Mouse (Mus musculus) bone marrow macrophage, adult 2 months (primary cell): ENCODE results near the gene Ppp1cc. TPM values are rescaled to one million over a fixed set of nuclear protein-coding genes. Genes with fewer than 3 reads are reported as not detected.
A peak's percentile ranks its signal among the peaks of the same experiment; 100 is the strongest.
"Not testable (repeated sequence)": the region's sequence is repeated elsewhere in the genome, so short reads cannot be mapped to it uniquely, and the experiment has no call there.

ENCODE experiments used
- H3K27ac ChIP-seq: 2 replicates; pipeline ENCODE4 v1.5.1; 2012; ENCODE audit warnings: low read depth, low read length; ENCODE audit not compliant: insufficient read depth
- H3K4me1 ChIP-seq: 2 replicates; pipeline ENCODE4 v1.6.1; 2012; ENCODE audit warnings: low read length; ENCODE audit not compliant: control insufficient read depth, insufficient read depth
- H3K4me3 ChIP-seq: 2 replicates; pipeline ENCODE4 v1.5.1; 2012; ENCODE audit warnings: mild to moderate bottlenecking, low read length, moderate library complexity; ENCODE audit not compliant: insufficient read depth
- CTCF ChIP-seq: IDR thresholded peaks from 2 replicates; pipeline ENCODE4 v1.5.1; 2012; ENCODE audit warnings: low read depth, mild to moderate bottlenecking, low read length, moderate library complexity
- POLR2A ChIP-seq: IDR thresholded peaks from 2 replicates; pipeline ENCODE4 v1.6.1; 2012; ENCODE audit warnings: mild to moderate bottlenecking, low read depth, low read length, borderline replicate concordance
- polyA plus RNA-seq: library from polyadenylated mRNA; stranded (reverse); fragments of >200 nt; gene quantifications from 2 replicates; pipeline ENCODE4 v1.2.4, GENCODE M21; 2012; ENCODE audit not compliant: missing spikeins, insufficient read depth, insufficient read length

Gene Ppp1cc
- polyA plus RNA-seq, 1 experiment, result 308 TPM

- no peak overlapping the region; the same call in 1 of the 2 replicates for H3K4me3 ChIP-seq
- TF ChIP-seq CTCF (no peak), POLR2A (no peak)
- H3K27ac ChIP-seq, result peak overlapping the region; percentile 100
- peaks cover 43% of the 10 kb centered on the region for H3K4me1 ChIP-seq
These were observed 11.5 kb upstream of the Ppp1cc start for GRCm38 (mm10) chr5:122146609-122147008.

GRCm38 (mm10) chr5:122148107-122148506, 10.0 kb upstream of the Ppp1cc start:
- no peak for TF ChIP-seq POLR2A
- TF ChIP-seq CTCF, result no peak
- Histone ChIP-seq H3K27ac (no peak overlapping the region; the same call in 1 of the 2 replicates), H3K4me1 (peaks cover 33% of the 10 kb centered on the region), H3K4me3 (no peak overlapping the region)

DNA sequence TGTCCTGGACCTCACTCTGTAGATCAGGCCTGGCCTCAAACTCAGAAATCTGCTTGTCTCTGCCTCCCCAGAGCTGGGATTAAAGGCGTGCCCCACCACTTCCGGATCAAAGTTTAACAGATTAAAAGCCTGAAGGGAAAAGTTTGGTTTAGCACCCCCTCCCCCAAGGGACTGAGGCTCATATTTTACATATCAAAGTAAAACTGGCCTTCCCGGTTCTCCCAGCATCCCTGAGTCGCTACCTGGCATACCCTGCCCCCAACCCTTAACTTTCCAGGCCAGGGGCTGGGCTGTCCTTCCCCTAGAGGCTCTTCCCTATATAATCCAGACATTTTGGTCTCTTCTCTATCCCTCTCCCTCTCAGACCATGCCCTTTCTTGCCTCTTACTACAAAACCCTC, 8.8 kb upstream of the Ppp1cc start:
- no peak overlapping the region for H3K4me3 ChIP-seq
- no peak overlapping the region for H3K27ac ChIP-seq
- peaks cover 27% of the 10 kb centered on the region for H3K4me1 ChIP-seq
- no peak for TF ChIP-seq CTCF
- no peak for TF ChIP-seq POLR2A

GRCm38 (mm10) chr5:122152508-122152907, 5.6 kb upstream of the Ppp1cc start:
- H3K4me3 ChIP-seq, result not testable (repeated sequence)
- peaks cover 30% of the 10 kb centered on the region for H3K4me1 ChIP-seq

DNA sequence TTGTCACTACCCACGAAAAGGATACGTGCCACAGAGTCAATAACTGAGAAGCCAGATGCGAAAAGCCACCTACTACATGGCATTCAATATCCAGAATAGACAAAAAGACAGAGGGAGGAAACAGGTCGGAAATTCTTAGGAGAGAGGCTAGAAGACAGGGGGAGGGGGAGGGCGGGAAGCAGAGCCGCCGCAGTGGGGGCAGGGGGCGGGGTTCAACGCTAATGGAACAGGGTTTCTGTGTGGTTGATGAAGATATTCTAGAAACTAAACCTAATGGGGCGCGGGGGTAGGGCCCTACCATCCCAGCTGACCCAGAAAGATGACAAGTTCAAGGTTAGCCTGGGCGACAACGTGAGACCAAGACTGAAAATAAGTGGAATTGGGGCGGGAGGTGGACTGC, 4.1 kb upstream of the Ppp1cc start:
- no peak for TF ChIP-seq CTCF
- no peak for TF ChIP-seq POLR2A

More at GRCm38 (mm10) chr5:122152508-122152907, 5.6 kb upstream of the Ppp1cc start:
- H3K27ac ChIP-seq, result not testable (repeated sequence)

DNA sequence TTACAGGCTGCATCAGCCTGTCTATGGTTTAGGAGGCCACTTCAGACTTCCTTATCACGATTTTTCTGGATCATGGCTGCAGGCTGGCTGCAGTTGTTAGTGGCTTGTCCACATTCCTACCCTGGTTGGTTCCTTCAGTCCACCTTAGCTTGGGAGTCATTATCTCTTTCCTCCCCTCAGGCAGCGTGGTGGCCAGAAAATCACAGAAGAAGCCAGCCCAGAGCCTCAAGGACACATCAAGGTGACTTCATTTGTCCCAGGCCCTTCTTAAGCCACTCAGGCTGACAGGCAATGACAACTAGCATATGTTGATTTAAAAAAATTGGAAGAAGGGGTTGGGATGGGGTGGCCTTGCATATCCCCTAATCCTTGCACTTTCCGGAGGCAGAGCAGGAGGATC, 3.3 kb upstream of the Ppp1cc start:
- H3K27ac ChIP-seq, result peak overlapping the region; percentile 15; the same call in 1 of the 2 replicates
- TF ChIP-seq CTCF, result no peak
- no peak for TF ChIP-seq POLR2A
- peaks cover 19% of the 10 kb centered on the region for H3K4me1 ChIP-seq
- H3K4me3 ChIP-seq, result no peak overlapping the region

More for the DNA sequence above, 4.1 kb upstream of the Ppp1cc start:
- Histone ChIP-seq H3K4me3 (no peak overlapping the region), H3K27ac (no peak overlapping the region), H3K4me1 (peaks cover 19% of the 10 kb centered on the region)

DNA sequence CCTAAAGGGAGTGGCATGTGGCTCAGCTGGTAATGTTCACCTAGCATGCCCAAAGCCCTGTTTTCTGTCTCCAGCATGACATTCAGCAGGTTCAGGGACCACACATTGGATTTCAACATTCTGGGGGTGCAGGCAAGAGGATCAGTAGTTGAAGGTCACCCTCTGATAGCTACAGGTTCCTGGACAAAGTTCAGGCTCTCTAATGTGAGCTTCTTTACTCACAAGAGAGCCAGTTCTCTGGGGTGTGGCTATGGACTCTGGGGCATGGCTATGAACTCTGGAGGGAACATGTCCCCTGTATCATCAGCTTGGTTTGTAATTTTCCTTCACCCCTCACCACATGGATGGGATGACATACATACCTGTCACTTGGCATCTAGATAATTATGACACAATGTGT, 2.5 kb upstream of the Ppp1cc start:
- H3K4me1 ChIP-seq, result peaks cover 21% of the 10 kb centered on the region
- no peak overlapping the region for H3K27ac ChIP-seq
- TF ChIP-seq CTCF (no peak), POLR2A (no peak)
- no peak overlapping the region for H3K4me3 ChIP-seq

GRCm38 (mm10) chr5:122156486-122156885, 1.6 kb upstream of the Ppp1cc start:
- no peak overlapping the region for H3K27ac ChIP-seq
- TF ChIP-seq POLR2A (no peak), CTCF (no peak)
- H3K4me3 ChIP-seq, result no peak overlapping the region
- H3K4me1 ChIP-seq, result peaks cover 28% of the 10 kb centered on the region

GRCm38 (mm10) chr5:122158557-122159515, 758 bp downstream of the Ppp1cc start:
- Histone ChIP-seq H3K4me1 (peaks cover 50% of the 10 kb centered on the region), H3K27ac (peak overlapping the region; percentile 64), H3K4me3 (peak overlapping the region; percentile 99)
- TF ChIP-seq POLR2A (no peak), CTCF (no peak; the same call in 1 of the 2 replicates)

DNA sequence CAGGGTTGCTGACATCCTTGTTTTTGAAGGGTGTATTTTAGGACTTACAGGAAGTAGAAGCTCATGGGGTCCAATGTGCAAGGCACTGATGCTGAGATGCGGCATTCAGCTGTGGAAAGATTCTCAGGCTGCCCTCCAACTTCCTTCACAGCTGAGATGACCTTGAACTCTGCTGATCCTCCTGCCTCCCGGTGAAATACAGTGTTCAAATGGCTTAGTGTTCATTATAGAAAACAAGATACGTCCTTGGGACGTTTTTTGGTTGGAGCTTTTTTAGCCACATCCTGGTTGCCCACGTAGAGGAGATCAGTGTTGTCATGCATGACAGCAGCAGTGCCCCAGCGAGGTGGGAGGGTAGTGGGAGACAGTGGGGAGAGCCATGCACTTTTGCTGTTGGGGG, 5.1 kb downstream of the Ppp1cc start:
- Histone ChIP-seq H3K27ac (no peak overlapping the region), H3K4me3 (no peak overlapping the region), H3K4me1 (peaks cover 36% of the 10 kb centered on the region)
- TF ChIP-seq CTCF (no peak), POLR2A (no peak)
